Mouse (Mus musculus): Measurements from ENCODE around the gene Urb1. TPM values are rescaled to one million over a fixed set of nuclear protein-coding genes. Genes with fewer than 3 reads are reported as not detected.

Gene Urb1
- polyA plus RNA-seq, 1 experiment from 2014 or later: 11.4 TPM

- no peak for ATAC-seq (ENCODE audit: low FRiP score, low read depth)
- Histone ChIP-seq H3K4me2 (replicated peaks) (no peak overlapping the region), H3K27me3 (replicated peaks) (no peaks in the 10 kb centered on the region), H3K27ac (no peak overlapping the region), H3K4me1 (no peaks in the 10 kb centered on the region), H3K4me3 (no peak overlapping the region), H3K9ac (no peak overlapping the region), H3K9me3 (no peaks in the 10 kb centered on the region), H3K36me3 (peaks cover 60% of the 10 kb centered on the region)
- 94% methylated on average over 13 of the region's 13 CpGs for WGBS
Measured at GRCm38 (mm10) chr16:90753386-90753941, 56.7 kb downstream of the Urb1 start.

- Histone ChIP-seq H3K4me2 (replicated peaks) (no peak overlapping the region), H3K27ac (no peak overlapping the region), H3K9ac (no peak overlapping the region), H3K4me3 (no peak overlapping the region), H3K36me3 (peaks cover 27% of the 10 kb centered on the region), H3K27me3 (replicated peaks) (no peaks in the 10 kb centered on the region), H3K4me1 (no peaks in the 10 kb centered on the region), H3K9me3 (no peaks in the 10 kb centered on the region)
- ATAC-seq (ENCODE audit: low FRiP score, low read depth): no peak
- WGBS: 95% methylated on average over 7 of the region's 7 CpGs
Measured at GRCm38 (mm10) chr16:90748169-90748568, 62.0 kb downstream of the Urb1 start.

- Histone ChIP-seq H3K4me2 (replicated peaks) (no peak overlapping the region), H3K9ac (no peak overlapping the region), H3K9me3 (no peaks in the 10 kb centered on the region), H3K4me1 (0 out of 2 replicates have a peak, but pooled peaks cover 1% of the 10 kb centered on the region), H3K27ac (no peak overlapping the region), H3K4me3 (no peak overlapping the region), H3K36me3 (peaks cover 17% of the 10 kb centered on the region), H3K27me3 (replicated peaks) (no peaks in the 10 kb centered on the region)
- no peak for ATAC-seq (ENCODE audit: low FRiP score, low read depth)
- WGBS: 94% methylated on average over 6 of the region's 6 CpGs
Measured at GRCm38 (mm10) chr16:90747143-90747542, 63.1 kb downstream of the Urb1 start.

GRCm38 (mm10) chr16:90738092-90738956 is 71.9 kb downstream of the Urb1 start, which contains the start of gene Mrap:
Gene Mrap, plus strand, starts transcription at chr16:90738207.
- no peak for ATAC-seq (ENCODE audit: low FRiP score, low read depth)
- H3K4me3 ChIP-seq: no peak within 1 kb of the TSS
- no peaks in the 10 kb centered on the region for H3K27me3 ChIP-seq (replicated peaks)
- H3K4me1 ChIP-seq: 0 out of 2 replicates have a peak, but pooled peaks cover 8% of the 10 kb centered on the region
- H3K9ac ChIP-seq: no peak within 1 kb of the TSS
- H3K9me3 ChIP-seq: no peaks in the 10 kb centered on the region
- 87% methylated on average over 26 of the region's 26 CpGs for WGBS
- H3K4me2 ChIP-seq (replicated peaks): no peak within 1 kb of the TSS
- no peak within 1 kb of the TSS for H3K27ac ChIP-seq
- no peaks in the 10 kb centered on the region for H3K36me3 ChIP-seq

GRCm38 (mm10) chr16:90736672-90737270 is 73.4 kb downstream of the Urb1 start:
- 68% methylated on average over 10 of the region's 10 CpGs for WGBS
- Histone ChIP-seq H3K27me3 (replicated peaks) (no peaks in the 10 kb centered on the region), H3K9ac (no peak overlapping the region), H3K9me3 (no peaks in the 10 kb centered on the region), H3K4me1 (0 out of 2 replicates have a peak, but pooled peaks cover 4% of the 10 kb centered on the region), H3K27ac (no peak overlapping the region), H3K36me3 (no peaks in the 10 kb centered on the region), H3K4me2 (replicated peaks) (no peak overlapping the region), H3K4me3 (no peak overlapping the region)
- ATAC-seq (ENCODE audit: low FRiP score, low read depth): no peak

GRCm38 (mm10) chr16:90735611-90736010 is 74.6 kb downstream of the Urb1 start:
- no peak overlapping the region for H3K27ac ChIP-seq
- peaks cover 7% of the 10 kb centered on the region; the same call in 1 of the 2 replicates for H3K9me3 ChIP-seq
- no peak for ATAC-seq (ENCODE audit: low FRiP score, low read depth)
- 82% methylated on average over 4 of the region's 4 CpGs for WGBS
- no peaks in the 10 kb centered on the region for H3K36me3 ChIP-seq
- H3K4me1 ChIP-seq: no peaks in the 10 kb centered on the region
- H3K27me3 ChIP-seq (replicated peaks): no peaks in the 10 kb centered on the region
- H3K4me3 ChIP-seq: no peak overlapping the region
- H3K9ac ChIP-seq: no peak overlapping the region
- H3K4me2 ChIP-seq (replicated peaks): no peak overlapping the region

- peak within 1 kb of the TSS; percentile 97 for H3K4me2 ChIP-seq (replicated peaks)
- under 1% methylated on average over 53 of the region's 53 CpGs for WGBS
- H3K9ac ChIP-seq: peak within 1 kb of the TSS; percentile 65
- peaks cover 8% of the 10 kb centered on the region; the same call in 1 of the 2 replicates for H3K9me3 ChIP-seq
- no peak within 1 kb of the TSS; the same call in 1 of the 2 replicates for H3K27ac ChIP-seq
- H3K27me3 ChIP-seq (replicated peaks): no peaks in the 10 kb centered on the region
- peaks cover 8% of the 10 kb centered on the region for H3K4me1 ChIP-seq
- H3K36me3 ChIP-seq: peaks cover 4% of the 10 kb centered on the region; the same call in 1 of the 2 replicates
- peak; percentile 95 for ATAC-seq (ENCODE audit: low FRiP score, low read depth)
- peak within 1 kb of the TSS; percentile 80 for H3K4me3 ChIP-seq
Measured at GRCm38 (mm10) chr16:90727233-90728115, 82.7 kb downstream of the Urb1 start, which contains the start of gene Mis18a. Gene Mis18a, minus strand, starts transcription at chr16:90727404.

GRCm38 (mm10) chr16:90726600-90727227 is 83.5 kb downstream of the Urb1 start:
- peak; percentile 64 for ATAC-seq (ENCODE audit: low FRiP score, low read depth)
- no peak overlapping the region for H3K27ac ChIP-seq

GRCm38 (mm10) chr16:90724051-90724450 is 86.2 kb downstream of the Urb1 start:
- 93% methylated on average over 4 of the region's 4 CpGs for WGBS
- H3K4me1 ChIP-seq: peaks cover 8% of the 10 kb centered on the region
- no peak overlapping the region for H3K4me2 ChIP-seq (replicated peaks)
- H3K4me3 ChIP-seq: no peak overlapping the region
- no peak overlapping the region for H3K9ac ChIP-seq
- no peak for ATAC-seq (ENCODE audit: low FRiP score, low read depth)
- H3K27me3 ChIP-seq (replicated peaks): no peaks in the 10 kb centered on the region
- peaks cover 22% of the 10 kb centered on the region; the same call in 1 of the 2 replicates for H3K36me3 ChIP-seq
- no peaks in the 10 kb centered on the region for H3K9me3 ChIP-seq
- no peak overlapping the region for H3K27ac ChIP-seq

More at GRCm38 (mm10) chr16:90726600-90727227, 83.5 kb downstream of the Urb1 start:
- WGBS: 7% methylated on average over 38 of the region's 38 CpGs
- Histone ChIP-seq H3K4me3 (peak overlapping the region; percentile 80), H3K4me2 (replicated peaks) (peak overlapping the region; percentile 97), H3K9ac (peak overlapping the region; percentile 65), H3K36me3 (peaks cover 6% of the 10 kb centered on the region; the same call in 1 of the 2 replicates), H3K27me3 (replicated peaks) (no peaks in the 10 kb centered on the region), H3K4me1 (peaks cover 8% of the 10 kb centered on the region), H3K9me3 (peaks cover 8% of the 10 kb centered on the region; the same call in 1 of the 2 replicates)

- H3K4me3 ChIP-seq: no peak overlapping the region
- 80% methylated on average over 12 of the region's 12 CpGs for WGBS
- no peak for ATAC-seq (ENCODE audit: low FRiP score, low read depth)
- H3K9me3 ChIP-seq: no peaks in the 10 kb centered on the region
- H3K9ac ChIP-seq: no peak overlapping the region
- H3K4me1 ChIP-seq: peaks cover 10% of the 10 kb centered on the region
- no peak overlapping the region for H3K27ac ChIP-seq
- no peaks in the 10 kb centered on the region for H3K36me3 ChIP-seq
- H3K27me3 ChIP-seq (replicated peaks): peaks cover 6% of the 10 kb centered on the region; the same call in 1 of the 2 replicates
- H3K4me2 ChIP-seq (replicated peaks): peak overlapping the region; percentile 51
Measured at GRCm38 (mm10) chr16:90710313-90710712, 99.9 kb downstream of the Urb1 start.

GRCm38 (mm10) chr16:90709711-90710289 is 100.4 kb downstream of the Urb1 start:
- H3K4me3 ChIP-seq: no peak overlapping the region
- peak; percentile 89 for ATAC-seq (ENCODE audit: low FRiP score, low read depth)

More at GRCm38 (mm10) chr16:90709711-90710289, 100.4 kb downstream of the Urb1 start:
- H3K4me1 ChIP-seq: peaks cover 10% of the 10 kb centered on the region
- H3K36me3 ChIP-seq: no peaks in the 10 kb centered on the region
- H3K27ac ChIP-seq: no peak overlapping the region
- peak overlapping the region; percentile 51 for H3K4me2 ChIP-seq (replicated peaks)
- H3K9me3 ChIP-seq: no peaks in the 10 kb centered on the region
- WGBS: 27% methylated on average over 17 of the region's 17 CpGs
- H3K9ac ChIP-seq: no peak overlapping the region
- H3K27me3 ChIP-seq (replicated peaks): peaks cover 6% of the 10 kb centered on the region; the same call in 1 of the 2 replicates
